Mouse (Mus musculus) yolk sac, embryonic 10.5 days (tissue): ENCODE data around the gene 2310079G19Rik.

ENCODE experiments used
- DNase-seq: peaks from one replicate; pipeline ENCODE4 v3.0.0-alpha.2; 2017; ENCODE audit warnings: low spot score

Gene 2310079G19Rik

GRCm38 (mm10) chr16:88627566-88627965, at the start of gene 2310079G19Rik:
Gene 2310079G19Rik (minus strand): TSS chr16:88627666.
- DNase-seq, result no peak

GRCm38 (mm10) chr16:88671571-88671970, 44.1 kb upstream of the 2310079G19Rik start, which contains the start of gene Krtap27-1:
Gene Krtap27-1 (minus strand): TSS chr16:88671671.
- no peak for DNase-seq

GRCm38 (mm10) chr16:88657426-88657825, 30.0 kb upstream of the 2310079G19Rik start:
- DNase-seq, result no peak

GRCm38 (mm10) chr16:88651952-88652351, 24.5 kb upstream of the 2310079G19Rik start:
- DNase-seq, result no peak

GRCm38 (mm10) chr16:88651082-88651481, 23.6 kb upstream of the 2310079G19Rik start:
- DNase-seq, result no peak

GRCm38 (mm10) chr16:88647358-88647846, 19.9 kb upstream of the 2310079G19Rik start, which contains the start of gene Krtap26-1:
Gene Krtap26-1 (minus strand): TSS chr16:88647796.
- no peak for DNase-seq

GRCm38 (mm10) chr16:88646366-88647111, 19.1 kb upstream of the 2310079G19Rik start:
- no peak for DNase-seq

- no peak for DNase-seq
Measured at GRCm38 (mm10) chr16:88640053-88640452, 12.6 kb upstream of the 2310079G19Rik start.

- no peak for DNase-seq
Measured at GRCm38 (mm10) chr16:88635142-88635541, 7.7 kb upstream of the 2310079G19Rik start.

- peak; percentile 63 for DNase-seq
Measured at GRCm38 (mm10) chr16:88631474-88631873, 4.0 kb upstream of the 2310079G19Rik start.

GRCm38 (mm10) chr16:88612712-88613111, 14.8 kb downstream of the 2310079G19Rik start:
- DNase-seq, result no peak

- no peak for DNase-seq
Measured at GRCm38 (mm10) chr16:88611922-88612321, 15.5 kb downstream of the 2310079G19Rik start, which contains the start of gene Krtap24-1. Gene Krtap24-1 (minus strand): TSS chr16:88612279.

GRCm38 (mm10) chr16:88604570-88604969, 22.9 kb downstream of the 2310079G19Rik start:
- no peak for DNase-seq

GRCm38 (mm10) chr16:88602464-88602863, 25.0 kb downstream of the 2310079G19Rik start:
- DNase-seq, result no peak

- no peak for DNase-seq
Measured at GRCm38 (mm10) chr16:88600303-88600702, 27.2 kb downstream of the 2310079G19Rik start.

GRCm38 (mm10) chr16:88599504-88600237, 27.8 kb downstream of the 2310079G19Rik start:
- DNase-seq, result peak; percentile 1

- DNase-seq, result no peak
Measured at GRCm38 (mm10) chr16:88592758-88593157, 34.7 kb downstream of the 2310079G19Rik start.

GRCm38 (mm10) chr16:88583338-88583737, 44.1 kb downstream of the 2310079G19Rik start:
- DNase-seq, result no peak
